Mouse (Mus musculus) forelimb bud, embryonic 11.5 days (tissue): Measurements from ENCODE around the gene Rassf7.

ENCODE experiments used
- DNase-seq: peaks from one replicate; pipeline ENCODE4 v3.0.0-alpha.2; 2012; ENCODE audit warnings: low read depth, low spot score

Rassf7 gene

DNA sequence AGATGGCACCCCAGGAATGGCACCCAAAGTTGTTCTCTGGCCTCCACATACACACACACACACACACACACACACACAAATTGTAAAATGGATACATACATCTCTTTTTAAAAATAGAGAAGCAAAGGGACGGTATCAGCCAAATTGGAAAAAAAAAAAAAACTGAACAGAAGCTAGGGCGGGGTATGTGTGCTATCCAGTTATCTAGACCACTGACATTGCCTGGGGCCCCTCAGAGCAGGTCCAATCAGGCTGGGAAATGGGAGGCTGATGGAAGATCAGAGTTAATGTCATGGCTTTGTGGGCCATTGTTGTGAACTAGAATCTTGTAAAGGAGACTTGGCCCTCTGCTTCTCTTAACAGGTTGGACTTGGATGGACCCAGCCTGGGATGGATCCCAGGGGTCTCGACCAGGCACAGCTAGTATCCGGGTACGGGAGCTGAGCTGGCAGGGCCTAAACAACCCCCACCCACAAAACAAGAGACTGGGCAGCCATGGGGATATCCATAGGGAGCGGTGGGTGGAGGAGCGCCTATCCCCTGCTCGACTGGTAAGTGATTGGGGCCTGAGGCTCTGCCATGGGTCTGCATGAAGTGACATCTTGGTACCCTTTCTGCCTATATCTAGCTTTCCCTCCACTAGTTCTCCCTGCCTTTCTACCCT, 18.9 kb upstream of the Rassf7 start:
- DNase-seq, result no peak

DNA sequence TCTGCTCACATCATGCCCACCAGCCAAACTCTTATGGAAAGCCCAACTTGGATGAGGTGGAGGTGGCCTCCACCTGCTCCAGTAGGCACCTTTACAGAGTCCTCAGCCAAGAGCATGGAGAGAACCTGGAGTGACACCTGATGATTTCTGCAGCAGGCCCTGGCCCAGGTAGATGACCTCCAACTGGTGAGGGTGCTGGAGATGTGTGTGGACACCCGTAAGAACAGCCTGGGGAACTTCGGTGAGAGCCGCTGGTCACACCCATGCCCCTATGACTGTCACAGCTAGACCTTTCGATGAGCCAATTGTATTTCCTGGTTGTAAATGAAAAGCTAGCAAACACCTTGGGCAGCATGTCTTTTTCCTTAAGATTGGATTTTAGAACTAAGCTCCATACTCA, 17.5 kb upstream of the Rassf7 start:
- DNase-seq, result no peak

DNA sequence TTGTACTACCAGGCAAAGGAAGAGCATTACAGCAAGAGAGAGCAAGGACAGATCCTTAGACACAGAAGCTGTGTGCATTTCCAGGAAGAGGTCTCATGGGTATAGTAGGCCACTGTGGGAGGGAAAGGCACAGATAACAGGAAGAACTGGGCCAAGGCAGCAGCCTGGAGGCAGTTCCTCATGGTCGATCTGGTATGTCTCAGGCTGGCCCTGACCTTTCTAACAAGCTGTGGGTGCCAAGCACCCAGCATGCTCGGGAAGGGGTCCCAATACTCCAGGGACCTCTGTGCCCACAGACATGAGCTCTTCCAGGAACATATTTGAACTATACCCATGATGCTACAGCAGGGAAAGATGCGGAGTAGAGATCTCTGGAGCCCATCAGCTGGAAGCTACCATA, 11.1 kb upstream of the Rassf7 start:
- no peak for DNase-seq

DNA sequence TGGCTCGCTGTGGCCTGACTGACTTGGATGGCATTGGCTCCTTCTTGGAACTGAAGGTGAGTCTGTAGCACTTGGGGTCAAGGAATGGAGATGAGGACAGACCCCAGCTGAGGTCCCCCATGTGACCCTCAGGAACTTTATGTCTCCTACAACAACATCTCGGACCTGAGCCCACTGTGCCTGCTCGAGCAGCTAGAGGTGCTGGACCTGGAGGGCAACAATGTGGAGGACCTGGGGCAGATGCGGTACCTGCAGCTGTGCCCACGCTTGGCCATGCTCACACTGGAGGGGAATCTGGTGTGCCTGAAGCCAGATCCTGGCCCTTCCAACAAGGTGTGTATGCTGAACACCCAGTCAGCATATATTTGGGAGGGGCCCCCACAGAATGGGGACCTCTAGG, 10.2 kb upstream of the Rassf7 start:
- no peak for DNase-seq

DNA sequence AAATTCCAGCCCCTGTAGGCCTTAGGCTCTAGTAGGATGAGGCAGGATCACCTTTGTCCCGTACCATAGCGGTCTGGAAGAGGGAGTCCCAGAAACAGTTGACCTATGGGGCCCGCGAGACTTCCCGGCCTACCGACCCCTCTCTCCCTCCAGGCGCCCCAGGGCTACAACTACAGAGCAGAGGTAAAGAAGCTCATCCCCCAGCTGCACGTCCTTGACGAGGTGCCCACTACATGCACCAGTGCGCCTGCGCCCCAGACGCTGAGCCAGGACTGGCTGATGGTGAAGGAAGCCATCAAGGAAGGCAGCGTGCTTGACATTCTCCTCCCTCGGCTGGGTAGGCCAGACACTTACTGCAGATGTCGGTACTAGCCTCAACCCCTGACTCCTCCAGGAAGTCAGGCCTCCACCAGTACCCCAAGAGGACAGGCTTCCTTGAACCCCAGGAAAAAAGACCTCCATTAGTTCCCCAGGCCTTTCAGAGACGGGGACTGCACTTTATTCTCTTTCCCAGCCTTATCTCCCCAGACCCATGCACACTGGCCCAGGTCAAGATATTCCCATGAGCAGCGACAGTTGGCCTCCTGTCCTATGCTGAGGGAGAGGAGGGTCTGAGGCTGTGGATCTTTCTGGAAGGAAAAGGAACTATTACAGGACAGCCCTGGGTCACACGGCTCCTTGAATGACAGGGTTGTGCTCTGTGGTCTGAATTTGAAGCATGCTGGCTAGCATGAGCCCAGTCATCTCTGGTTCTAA, 9.3 kb upstream of the Rassf7 start:
- DNase-seq, result no peak

DNA sequence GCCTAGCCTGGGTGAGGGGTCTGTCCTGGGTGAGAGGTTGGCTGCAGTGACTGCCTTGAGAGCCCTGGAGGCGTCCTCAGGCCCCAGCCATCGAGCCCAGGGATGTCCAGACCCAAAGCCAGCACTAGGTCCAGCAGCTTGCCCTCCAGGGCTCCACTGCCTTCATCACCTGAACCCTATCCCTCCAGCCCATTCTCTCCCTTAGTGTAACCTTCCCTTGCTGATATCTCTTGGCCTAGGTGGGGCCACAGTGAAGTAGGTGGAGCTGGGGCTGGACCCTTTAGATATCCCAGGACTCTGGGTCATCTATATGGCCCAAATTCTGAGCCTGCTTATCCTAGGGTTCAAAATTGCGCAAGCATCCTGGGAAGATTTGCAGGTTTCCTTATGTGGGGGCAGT, 6.1 kb upstream of the Rassf7 start:
- DNase-seq, result no peak

DNA sequence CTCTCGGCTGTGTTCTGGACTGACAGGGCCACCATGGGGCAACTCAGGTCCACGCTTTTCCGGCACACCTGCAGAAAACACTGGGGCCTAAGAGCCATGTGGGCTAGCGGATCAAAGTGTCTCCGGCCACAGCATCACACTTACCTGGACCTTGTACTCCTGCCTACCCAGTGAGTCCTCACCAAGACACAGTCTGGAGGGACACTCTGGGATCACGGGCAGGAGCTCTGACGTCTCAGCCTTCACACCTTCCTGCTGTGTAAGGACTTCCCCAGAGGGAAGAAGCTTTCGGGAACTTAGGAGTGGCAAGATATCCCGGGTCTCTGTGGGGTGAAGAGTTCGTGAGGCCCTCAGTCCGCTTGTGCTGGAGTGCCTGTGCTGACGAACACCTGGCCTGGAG, 5.5 kb upstream of the Rassf7 start:
- no peak for DNase-seq

DNA sequence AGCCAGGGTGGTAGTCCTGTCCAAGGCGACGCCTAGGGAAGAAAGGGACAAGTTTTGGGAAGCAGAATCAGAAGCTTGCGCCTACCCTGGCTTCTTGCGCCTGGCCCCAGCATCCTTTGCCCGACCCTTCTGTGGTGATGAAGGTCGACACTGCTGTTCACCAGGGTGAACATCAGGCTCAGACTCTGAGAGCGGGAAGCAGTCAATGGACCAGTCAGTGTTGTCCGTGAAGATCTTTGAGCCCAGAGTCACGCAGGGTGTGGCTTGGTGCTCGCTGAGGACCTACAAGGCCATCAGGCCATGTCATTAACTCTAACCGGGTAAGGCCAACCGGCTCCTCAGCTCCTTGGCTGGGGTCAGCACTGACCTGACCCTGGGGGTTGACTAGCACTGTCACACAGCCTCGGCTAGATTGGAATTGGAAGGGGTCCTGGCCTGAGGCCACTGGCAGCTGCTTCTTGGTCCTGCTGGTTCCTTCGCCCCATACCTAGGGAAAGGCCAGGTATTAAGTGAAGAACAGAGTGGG, 5.0 kb upstream of the Rassf7 start:
- no peak for DNase-seq

DNA sequence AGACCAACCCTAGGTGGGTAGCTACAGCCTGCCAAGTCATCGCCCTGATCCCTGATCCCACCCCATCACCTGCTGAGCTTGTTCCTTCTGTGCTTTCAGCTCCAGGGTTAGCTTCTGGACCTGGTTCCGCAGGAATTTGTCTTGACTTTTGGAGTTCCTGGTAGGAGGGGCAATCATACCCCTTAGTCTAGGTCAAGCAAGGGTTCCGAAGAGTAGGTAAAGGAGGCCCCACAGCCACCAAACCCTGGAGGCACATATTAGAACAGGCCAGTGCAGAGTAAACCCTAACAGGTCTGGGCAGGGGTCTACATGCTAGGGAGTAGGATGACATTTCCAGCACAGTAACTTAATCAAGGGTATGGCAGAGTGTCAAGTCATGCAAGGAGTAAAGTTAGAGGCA, 2.5 kb upstream of the Rassf7 start:
- no peak for DNase-seq

DNA sequence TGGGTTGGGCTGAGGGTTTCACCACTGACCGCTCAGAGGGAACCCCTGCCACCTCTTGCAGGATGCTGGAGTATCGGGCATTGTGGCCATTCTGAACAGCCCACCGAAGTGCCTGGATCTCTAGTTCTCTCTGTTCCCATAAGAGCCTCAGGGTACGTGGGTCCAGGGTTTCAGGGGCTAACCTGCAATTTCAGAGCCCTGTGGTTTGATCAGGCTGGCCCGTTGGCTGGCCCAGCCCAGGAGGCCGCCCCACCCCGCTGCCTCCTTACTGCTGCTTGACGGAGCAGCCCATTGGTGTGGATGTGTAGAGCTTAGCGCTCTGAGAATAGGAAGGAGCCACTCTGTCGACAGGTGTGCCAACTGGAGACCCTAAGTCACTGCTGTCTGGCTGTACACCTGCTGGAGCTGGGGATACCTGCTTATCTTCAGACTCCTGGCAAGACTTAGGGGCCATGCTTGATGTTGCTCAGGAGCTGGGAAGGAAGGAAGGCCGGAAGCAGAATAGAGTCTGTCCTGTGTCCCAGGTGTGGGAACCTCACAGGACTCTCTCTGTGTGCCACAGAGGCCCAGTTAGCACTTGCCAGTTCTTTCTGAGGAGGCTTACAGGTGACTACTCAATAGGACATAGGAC, 1.9 kb upstream of the Rassf7 start, which contains the start of gene Lmntd2:
TSS of gene Lmntd2 (minus strand) at position 476 of the 631 bp plus-strand sequence.
- DNase-seq, result no peak

DNA sequence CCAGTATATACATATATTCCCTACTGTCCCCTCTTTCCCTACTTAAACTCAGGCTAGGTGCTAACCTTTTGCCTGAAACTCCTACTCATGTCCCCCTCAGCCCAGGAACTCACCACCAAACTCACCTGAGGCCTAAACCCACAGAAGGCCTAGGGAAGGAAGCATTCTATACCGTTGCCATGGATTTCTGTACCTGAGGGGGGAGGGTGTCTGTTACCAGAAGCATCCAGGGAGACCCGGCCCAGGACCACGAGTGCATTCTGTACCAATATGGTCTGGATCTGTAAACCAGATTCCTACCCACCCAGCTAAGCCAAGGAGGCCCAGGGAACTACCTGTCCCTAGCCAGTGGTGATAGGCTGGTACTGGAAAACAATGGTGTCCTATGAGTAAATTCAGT, 1.4 kb upstream of the Rassf7 start:
- DNase-seq, result no peak

DNA sequence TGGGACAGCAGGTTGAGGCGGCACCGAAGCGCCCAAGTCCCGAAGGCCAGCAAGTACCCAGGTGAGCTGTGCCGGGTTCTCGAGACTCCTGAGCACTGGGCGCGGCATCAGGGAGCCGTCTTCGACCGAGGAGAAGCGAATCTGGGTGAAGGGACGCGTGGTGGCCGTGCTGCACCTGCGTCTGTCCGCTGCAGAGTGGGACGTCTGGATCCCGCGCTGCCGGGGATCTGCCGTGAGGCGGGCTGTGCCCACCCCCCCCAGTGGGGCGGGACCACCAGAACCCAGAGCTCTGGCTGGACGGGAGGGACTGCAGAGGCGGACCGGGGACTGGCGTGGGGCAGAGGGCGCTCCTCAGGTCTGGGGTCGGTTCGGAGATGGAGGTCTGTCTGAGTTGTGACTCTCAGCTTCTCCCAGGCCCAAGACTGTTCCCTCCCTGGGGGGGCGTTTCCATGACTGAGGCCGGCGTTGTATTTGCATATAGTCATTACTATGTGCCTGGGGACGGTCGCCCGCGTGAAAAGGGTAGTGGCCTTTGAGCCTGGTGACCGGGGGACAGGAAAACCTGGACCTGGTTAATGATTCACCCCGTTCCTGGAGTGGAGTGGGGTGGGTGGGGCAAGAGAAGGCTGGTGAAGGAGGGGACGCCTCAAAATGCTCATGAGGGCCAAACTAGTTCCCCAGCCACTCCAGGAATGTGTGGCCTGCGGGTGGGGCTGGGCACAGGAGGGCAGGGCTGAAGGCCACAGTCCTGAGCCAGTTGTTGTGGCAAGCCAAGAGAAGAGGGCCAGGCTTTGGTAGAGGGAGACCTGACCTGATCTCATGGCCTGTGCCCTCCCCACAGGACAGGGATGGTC, 447 bp downstream of the Rassf7 start:
- DNase-seq, result no peak

DNA sequence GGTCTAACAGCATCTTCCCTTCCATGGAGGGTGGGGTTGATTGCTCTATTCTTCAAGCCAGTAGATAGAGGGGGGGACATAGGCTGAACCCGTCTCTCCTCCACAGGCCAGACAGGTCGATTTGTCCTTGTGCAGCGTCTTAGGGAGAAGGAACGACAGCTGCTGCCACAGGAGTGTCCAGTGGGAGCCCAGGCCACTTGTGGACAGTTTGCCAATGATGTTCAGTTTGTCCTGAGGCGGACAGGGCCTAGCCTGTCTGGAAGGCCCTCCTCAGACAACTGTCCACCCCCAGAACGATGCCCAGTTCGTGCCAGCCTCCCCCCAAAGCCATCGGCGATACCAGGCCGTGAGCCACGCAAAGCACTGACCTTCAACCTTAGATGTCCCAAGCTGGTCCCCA, 1.2 kb downstream of the Rassf7 start:
- DNase-seq, result no peak

DNA sequence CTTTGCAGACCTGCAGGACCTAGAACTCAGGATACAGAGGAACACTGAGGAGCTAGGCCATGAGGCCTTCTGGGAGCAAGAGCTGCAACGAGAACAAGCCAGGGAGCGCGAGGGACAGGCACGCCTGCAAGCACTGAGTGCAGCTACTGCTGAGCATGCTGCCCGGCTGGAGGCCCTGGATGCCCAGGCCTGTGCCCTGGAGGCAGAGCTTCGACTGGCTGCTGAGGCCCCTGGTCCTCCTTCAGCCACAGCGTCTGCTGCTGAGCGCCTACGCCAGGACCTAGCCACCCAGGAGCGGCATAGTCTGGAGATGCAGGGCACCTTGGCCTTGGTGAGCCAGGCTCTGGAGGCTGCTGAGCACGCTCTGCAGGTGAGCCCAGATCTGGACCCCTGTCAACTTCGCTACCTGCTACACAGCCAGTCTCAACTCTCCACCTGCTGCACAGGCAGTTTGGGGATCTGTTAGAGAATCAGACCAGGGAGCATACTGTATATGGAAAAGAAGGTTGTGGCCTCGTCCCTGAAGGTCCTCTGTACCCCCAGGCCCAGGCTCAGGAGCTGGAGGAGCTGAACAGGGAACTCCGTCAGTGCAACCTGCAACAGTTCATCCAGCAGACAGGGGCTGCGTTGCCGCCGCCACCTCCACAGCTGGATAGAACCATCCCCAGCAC, 1.8 kb downstream of the Rassf7 start:
- DNase-seq, result no peak

DNA sequence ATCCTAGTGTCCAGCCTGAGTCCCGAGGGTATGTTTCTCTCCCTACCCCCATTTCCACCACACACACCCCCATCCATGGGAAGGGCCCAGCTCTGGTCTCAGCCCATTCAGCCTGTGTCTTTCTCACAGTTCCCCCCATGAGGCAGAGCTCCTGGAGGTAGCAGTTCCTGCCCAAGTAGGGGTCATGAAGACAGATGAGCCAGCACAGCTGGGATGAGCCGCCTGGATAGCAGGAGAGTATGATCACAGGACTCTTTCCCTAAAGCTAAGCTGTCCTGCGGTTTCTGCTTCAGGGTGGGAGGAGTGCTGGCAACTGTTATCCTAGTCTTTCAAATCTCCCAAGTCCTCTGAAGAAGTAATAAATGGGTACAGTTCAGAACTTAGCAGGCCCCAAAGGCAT, 2.5 kb downstream of the Rassf7 start:
- DNase-seq, result no peak

DNA sequence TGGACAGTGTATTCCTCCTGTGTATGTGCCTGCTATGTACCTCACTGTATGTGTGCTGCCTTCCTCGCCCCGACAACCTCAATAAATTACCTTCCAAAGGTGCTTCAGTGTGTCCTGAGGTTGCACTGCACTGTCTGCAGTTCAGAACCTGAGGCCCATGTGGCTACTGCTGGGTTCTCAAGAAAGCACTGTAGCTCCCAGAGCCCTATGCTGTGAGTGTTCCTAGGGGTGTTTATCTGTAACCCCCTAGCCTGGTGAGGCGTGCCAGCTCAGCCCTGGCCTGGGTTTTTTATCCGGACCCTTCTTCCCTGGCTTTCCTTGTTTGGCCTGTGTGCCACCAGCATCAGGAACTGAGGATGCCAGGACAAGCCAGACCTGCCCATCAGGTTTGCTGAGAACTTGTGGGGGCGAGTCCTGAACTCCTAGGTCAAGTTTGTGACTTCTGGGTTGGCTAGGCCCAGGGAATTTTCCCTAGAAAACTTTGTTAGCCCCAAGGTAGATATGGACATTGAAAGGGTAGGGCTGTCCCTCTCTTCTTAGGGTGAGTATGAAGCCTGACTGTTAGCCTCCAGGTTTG, 3.0 kb downstream of the Rassf7 start:
- DNase-seq, result no peak

DNA sequence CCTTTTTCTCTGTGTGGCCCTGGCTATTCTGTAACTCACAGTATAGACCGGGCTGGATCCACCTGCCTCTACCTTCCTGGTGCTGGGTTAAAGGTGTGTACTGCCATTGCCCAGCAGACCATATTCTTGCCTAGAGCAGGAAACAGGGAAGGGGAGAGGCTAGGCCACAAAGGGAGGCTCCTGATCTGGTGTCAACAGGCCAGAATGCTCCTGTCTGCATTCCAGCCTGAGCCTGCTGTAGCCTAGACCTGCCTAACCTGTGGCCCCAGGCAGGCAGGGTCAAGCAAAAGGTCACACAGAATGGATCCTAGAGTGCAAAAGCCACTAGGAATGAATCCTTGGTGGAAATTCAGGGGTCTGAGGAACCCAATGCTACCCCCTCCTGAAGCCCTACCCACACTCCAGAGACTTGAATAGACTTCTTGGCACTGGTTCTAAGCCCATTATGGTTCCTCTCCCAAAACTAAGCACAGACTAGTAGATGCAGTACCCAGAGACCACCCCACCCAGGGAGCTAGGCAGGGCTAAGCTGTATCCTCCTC, 4.0 kb downstream of the Rassf7 start:
- no peak for DNase-seq

DNA sequence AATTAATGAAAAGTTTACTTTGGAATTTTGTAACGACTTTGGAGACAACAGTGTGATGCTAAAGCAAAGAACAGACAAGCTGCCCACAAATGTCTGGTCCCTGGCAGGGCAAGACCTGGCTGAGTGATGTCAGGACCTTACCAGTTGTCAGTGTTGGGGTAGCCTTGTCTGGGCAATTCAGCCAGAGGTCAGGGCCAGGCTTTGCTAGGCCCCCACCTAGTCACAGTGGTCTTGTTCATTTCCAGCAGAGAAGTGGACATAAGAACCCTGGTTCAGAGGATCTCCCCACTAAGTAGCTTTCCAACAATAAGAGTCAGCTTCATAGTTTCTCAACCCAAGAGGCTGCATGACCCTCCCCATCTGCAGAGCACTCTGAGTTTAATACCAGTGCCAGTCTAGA, 4.7 kb downstream of the Rassf7 start:
- no peak for DNase-seq

DNA sequence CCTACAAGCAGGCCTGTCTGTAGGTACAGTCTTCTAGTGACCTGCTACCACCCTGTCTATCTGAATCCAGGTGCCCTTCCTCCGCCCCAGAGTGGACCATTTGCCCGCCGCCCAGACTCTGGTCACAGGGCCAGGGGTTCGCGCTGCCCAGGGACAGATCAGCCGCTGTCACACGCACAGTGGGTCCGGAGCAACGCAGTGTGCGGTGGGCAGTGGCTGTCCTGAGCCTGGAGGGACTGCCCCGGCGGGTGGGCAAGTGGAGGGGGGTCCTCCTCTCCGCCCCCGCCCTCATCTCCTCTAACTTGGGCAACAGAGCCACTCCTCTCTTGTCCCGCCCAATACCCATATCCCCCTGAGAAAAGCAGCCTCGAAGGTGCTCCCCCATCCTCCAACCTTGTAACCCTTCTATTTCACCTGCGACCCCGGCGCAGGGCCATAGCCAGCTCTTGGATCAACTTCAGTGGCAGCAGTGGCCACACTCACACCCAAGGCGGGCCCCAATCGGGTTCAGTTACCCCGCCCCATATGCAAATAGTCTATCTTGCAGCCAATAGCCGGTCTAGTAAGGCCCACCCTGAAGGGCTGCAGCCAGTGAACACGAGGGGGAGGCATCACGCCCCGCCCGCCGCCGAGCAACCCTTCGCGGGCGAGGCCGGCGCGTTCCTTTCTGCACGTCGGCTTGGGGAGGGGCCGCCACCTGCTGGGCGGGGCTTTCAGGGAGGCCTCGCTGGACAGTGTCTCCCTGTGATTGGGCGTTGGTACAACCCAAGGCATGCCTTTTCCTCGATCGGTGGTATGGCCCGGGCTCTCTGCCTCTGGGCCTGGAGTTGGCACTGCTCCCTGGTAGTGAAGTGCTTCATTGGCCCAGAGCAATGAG, 5.8 kb downstream of the Rassf7 start:
- peak; percentile 96 for DNase-seq

DNA sequence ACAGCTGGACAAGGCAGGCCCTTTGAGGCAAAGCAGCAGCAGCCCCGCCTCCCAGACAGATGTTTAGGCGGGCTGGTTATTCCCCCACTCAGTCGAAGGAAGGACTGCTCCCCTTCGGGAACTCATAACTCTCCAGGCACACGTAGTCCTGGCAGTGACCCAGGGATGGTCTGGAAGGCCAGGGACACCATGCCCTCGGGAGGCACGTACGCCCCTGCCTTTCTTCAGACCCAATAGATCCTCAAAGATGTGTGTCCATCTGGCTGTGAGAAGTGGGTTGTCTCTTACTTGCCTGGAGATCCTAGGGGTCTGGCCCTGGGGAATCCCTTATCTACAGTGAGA, 6.4 kb downstream of the Rassf7 start:
- DNase-seq, result no peak
